Mouse (Mus musculus) erythroblast, embryonic 14.5 days (primary cell): Measurements from ENCODE around the gene Tex2. TPM values are rescaled to one million over a fixed set of nuclear protein-coding genes. Genes with fewer than 3 reads are reported as not detected.

Source experiments
- H3K27me3 ChIP-seq: 2 replicates; pipeline ENCODE4 v1.6.1; 2012; ENCODE audit warnings: inconsistent platforms; ENCODE audit not compliant: control insufficient read depth
- H3K36me3 ChIP-seq: 2 replicates; pipeline ENCODE4 v1.6.1; 2012; ENCODE audit warnings: mild to moderate bottlenecking, inconsistent platforms; ENCODE audit not compliant: control insufficient read depth
- H3K4me1 ChIP-seq: 2 replicates; pipeline ENCODE4 v1.6.1; 2012; ENCODE audit warnings: inconsistent platforms; ENCODE audit not compliant: control insufficient read depth
- H3K4me3 ChIP-seq: replicated peaks from 2 replicates; pipeline ENCODE3; 2012; ENCODE audit warnings: moderate library complexity, mild to moderate bottlenecking, inconsistent platforms
- H3K9me3 ChIP-seq: 2 replicates; pipeline ENCODE4 v1.6.1; 2012; ENCODE audit warnings: low read length, inconsistent platforms, mixed read lengths; ENCODE audit not compliant: control insufficient read depth
- GATA1 ChIP-seq: IDR thresholded peaks from 2 replicates; pipeline ENCODE4 v1.6.1; 2012; ENCODE audit warnings: low read length, inconsistent platforms, mixed read lengths
- TAL1 ChIP-seq: IDR thresholded peaks from 3 replicates; pipeline ENCODE4 v1.6.1; 2012; ENCODE audit warnings: low read length, inconsistent platforms, mixed read lengths
- polyA plus RNA-seq: library from polyadenylated mRNA; stranded (reverse); fragments of >175 nt; gene quantifications from 2 replicates; pipeline ENCODE4 v1.2.3, GENCODE M21; 2012

Gene Tex2
- polyA plus RNA-seq, 1 experiment: 0.56 TPM

- no peaks in the 10 kb centered on the region for H3K9me3 ChIP-seq
- peaks cover 73% of the 10 kb centered on the region for H3K36me3 ChIP-seq
- H3K27me3 ChIP-seq: no peaks in the 10 kb centered on the region
- TF ChIP-seq GATA1 (no peak), TAL1 (no peak)
- no peaks in the 10 kb centered on the region for H3K4me1 ChIP-seq
- H3K4me3 ChIP-seq: no peak overlapping the region
Measured at GRCm38 (mm10) chr11:106544133-106544532, 69.1 kb downstream of the Tex2 start.

- no peaks in the 10 kb centered on the region for H3K4me1 ChIP-seq
- no peaks in the 10 kb centered on the region for H3K27me3 ChIP-seq
- H3K9me3 ChIP-seq: no peaks in the 10 kb centered on the region
- peaks cover 73% of the 10 kb centered on the region for H3K36me3 ChIP-seq
- H3K4me3 ChIP-seq: no peak overlapping the region
- no peak for TF ChIP-seq GATA1
- no peak for TF ChIP-seq TAL1
Measured at GRCm38 (mm10) chr11:106543006-106543405, 70.2 kb downstream of the Tex2 start.

GRCm38 (mm10) chr11:106542385-106542784, 70.8 kb downstream of the Tex2 start:
- H3K27me3 ChIP-seq: no peaks in the 10 kb centered on the region
- H3K9me3 ChIP-seq: no peaks in the 10 kb centered on the region
- no peak overlapping the region for H3K4me3 ChIP-seq
- no peaks in the 10 kb centered on the region for H3K4me1 ChIP-seq
- peaks cover 74% of the 10 kb centered on the region for H3K36me3 ChIP-seq
- TF ChIP-seq GATA1 (no peak), TAL1 (no peak)

GRCm38 (mm10) chr11:106540506-106541268, 72.5 kb downstream of the Tex2 start:
- H3K36me3 ChIP-seq: peaks cover 64% of the 10 kb centered on the region
- no peaks in the 10 kb centered on the region for H3K9me3 ChIP-seq
- H3K27me3 ChIP-seq: no peaks in the 10 kb centered on the region
- H3K4me3 ChIP-seq: no peak overlapping the region
- H3K4me1 ChIP-seq: peaks cover 9% of the 10 kb centered on the region
- no peak for TF ChIP-seq GATA1
- no peak for TF ChIP-seq TAL1

GRCm38 (mm10) chr11:106536253-106536912, 76.8 kb downstream of the Tex2 start:
- Histone ChIP-seq H3K27me3 (no peaks in the 10 kb centered on the region), H3K9me3 (no peaks in the 10 kb centered on the region), H3K4me1 (peaks cover 13% of the 10 kb centered on the region), H3K36me3 (peaks cover 64% of the 10 kb centered on the region), H3K4me3 (no peak overlapping the region)
- TF ChIP-seq GATA1: no peak
- TF ChIP-seq TAL1: no peak

GRCm38 (mm10) chr11:106535660-106536252, 77.5 kb downstream of the Tex2 start:
- Histone ChIP-seq H3K4me3 (no peak overlapping the region), H3K4me1 (peaks cover 14% of the 10 kb centered on the region), H3K27me3 (no peaks in the 10 kb centered on the region), H3K9me3 (no peaks in the 10 kb centered on the region), H3K36me3 (peaks cover 67% of the 10 kb centered on the region)
- no peak for TF ChIP-seq GATA1
- TF ChIP-seq TAL1: no peak

GRCm38 (mm10) chr11:106532248-106532790, 80.9 kb downstream of the Tex2 start:
- Histone ChIP-seq H3K4me1 (peaks cover 14% of the 10 kb centered on the region), H3K9me3 (no peaks in the 10 kb centered on the region), H3K36me3 (peaks cover 74% of the 10 kb centered on the region), H3K4me3 (no peak overlapping the region), H3K27me3 (no peaks in the 10 kb centered on the region)
- TF ChIP-seq TAL1 (no peak), GATA1 (no peak)

GRCm38 (mm10) chr11:106529786-106530185, 83.4 kb downstream of the Tex2 start:
- Histone ChIP-seq H3K4me1 (peaks cover 5% of the 10 kb centered on the region; the same call in 1 of the 2 replicates), H3K4me3 (no peak overlapping the region), H3K36me3 (peaks cover 75% of the 10 kb centered on the region), H3K9me3 (no peaks in the 10 kb centered on the region), H3K27me3 (no peaks in the 10 kb centered on the region)
- TF ChIP-seq GATA1 (no peak), TAL1 (no peak)

- peaks cover 5% of the 10 kb centered on the region; the same call in 1 of the 2 replicates for H3K4me1 ChIP-seq
- H3K36me3 ChIP-seq: peaks cover 73% of the 10 kb centered on the region
- H3K27me3 ChIP-seq: no peaks in the 10 kb centered on the region
- no peaks in the 10 kb centered on the region for H3K9me3 ChIP-seq
- no peak for TF ChIP-seq GATA1
- no peak for TF ChIP-seq TAL1
- H3K4me3 ChIP-seq: no peak overlapping the region
Measured at GRCm38 (mm10) chr11:106529113-106529512, 84.1 kb downstream of the Tex2 start.
